Mouse (Mus musculus): ENCODE data around the gene Magi2.

The Magi2 gene

GRCm38 (mm10) chr5:19746865-19747514 lies 520.2 kb downstream of the Magi2 start:
- no peak for DNase-seq (ENCODE audit: low spot score)

- no peak for DNase-seq (ENCODE audit: low spot score)
Measured at GRCm38 (mm10) chr5:19747631-19748030, 520.8 kb downstream of the Magi2 start.

GRCm38 (mm10) chr5:19779224-19779623 lies 552.4 kb downstream of the Magi2 start:
- no peak for DNase-seq (ENCODE audit: low spot score)

- DNase-seq (ENCODE audit: low spot score): no peak
Measured at GRCm38 (mm10) chr5:19780076-19780475, 553.2 kb downstream of the Magi2 start.

- DNase-seq (ENCODE audit: low spot score): no peak
Measured at GRCm38 (mm10) chr5:19785320-19785719, 558.5 kb downstream of the Magi2 start.

- DNase-seq (ENCODE audit: low spot score): no peak
Measured at GRCm38 (mm10) chr5:19787522-19788144, 560.8 kb downstream of the Magi2 start.

GRCm38 (mm10) chr5:19803052-19803769 lies 576.4 kb downstream of the Magi2 start:
- no peak for DNase-seq (ENCODE audit: low spot score)

- DNase-seq (ENCODE audit: low spot score): no peak
Measured at GRCm38 (mm10) chr5:19822502-19822901, 595.7 kb downstream of the Magi2 start.

- DNase-seq (ENCODE audit: low spot score): no peak
Measured at GRCm38 (mm10) chr5:19825943-19826342, 599.1 kb downstream of the Magi2 start.

- DNase-seq (ENCODE audit: low spot score): no peak
Measured at GRCm38 (mm10) chr5:19829341-19829740, 602.5 kb downstream of the Magi2 start.

GRCm38 (mm10) chr5:19862854-19863253 lies 636.0 kb downstream of the Magi2 start:
- DNase-seq (ENCODE audit: low spot score): no peak

- DNase-seq (ENCODE audit: low spot score): no peak
Measured at GRCm38 (mm10) chr5:19870406-19870805, 643.6 kb downstream of the Magi2 start.

GRCm38 (mm10) chr5:19891693-19892092 lies 664.9 kb downstream of the Magi2 start:
- no peak for DNase-seq (ENCODE audit: low spot score)

- no peak for DNase-seq (ENCODE audit: low spot score)
Measured at GRCm38 (mm10) chr5:19895893-19896292, 669.1 kb downstream of the Magi2 start.

GRCm38 (mm10) chr5:19901625-19902024 lies 674.8 kb downstream of the Magi2 start:
- no peak for DNase-seq (ENCODE audit: low spot score)

- DNase-seq (ENCODE audit: low spot score): no peak
Measured at GRCm38 (mm10) chr5:19906636-19907035, 679.8 kb downstream of the Magi2 start.

GRCm38 (mm10) chr5:19907381-19907982 lies 680.6 kb downstream of the Magi2 start:
- DNase-seq (ENCODE audit: low spot score): no peak

- DNase-seq (ENCODE audit: low spot score): no peak
Measured at GRCm38 (mm10) chr5:19907983-19908705, 681.3 kb downstream of the Magi2 start.

- no peak for DNase-seq (ENCODE audit: low spot score)
Measured at GRCm38 (mm10) chr5:19908706-19909060, 681.8 kb downstream of the Magi2 start.

- DNase-seq (ENCODE audit: low spot score): no peak
Measured at GRCm38 (mm10) chr5:19909071-19909470, 682.2 kb downstream of the Magi2 start.

GRCm38 (mm10) chr5:19909664-19910063 lies 682.8 kb downstream of the Magi2 start:
- no peak for DNase-seq (ENCODE audit: low spot score)

- no peak for DNase-seq (ENCODE audit: low spot score)
Measured at GRCm38 (mm10) chr5:19932102-19932501, 705.3 kb downstream of the Magi2 start.

Measured in ovary, postnatal 14 days (tissue).